Mouse (Mus musculus): ENCODE data around the gene Ano4. TPM values are rescaled to one million over a fixed set of nuclear protein-coding genes. Genes with fewer than 3 reads are reported as not detected.

The Ano4 gene
- polyA plus RNA-seq, 1 experiment from 2014 or later, result 2.0 TPM

DNA sequence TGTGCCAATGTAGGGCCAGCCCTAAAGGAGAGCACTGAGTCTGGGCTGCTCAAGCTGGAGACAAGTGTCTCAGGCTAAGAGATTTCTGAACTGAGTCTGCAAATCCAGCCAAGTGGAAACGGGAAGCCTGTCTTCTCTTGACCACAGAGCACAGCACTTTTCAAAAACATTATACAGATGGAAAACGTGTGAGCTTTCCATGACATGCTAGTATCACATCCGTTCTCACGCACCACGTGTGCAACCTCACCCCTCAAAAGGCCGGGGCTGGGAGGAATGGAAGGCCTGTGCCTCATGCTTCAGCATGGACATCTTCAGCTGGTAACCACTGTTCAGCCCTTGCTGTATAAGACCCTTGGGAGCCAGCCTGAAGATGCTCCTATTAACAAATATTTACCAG lies 230.2 kb downstream of the Ano4 start:
- ATAC-seq (replicated peaks; ENCODE audit: low FRiP score, low read depth) (no peak), DNase-seq (ENCODE audit: low spot score) (no peak)
- WGBS, result 77% methylated on average over 6 of the region's 6 CpGs
- Histone ChIP-seq H3K27me3 (ENCODE audit: insufficient read depth, low read length) (no peaks in the 10 kb centered on the region), H3K4me1 (replicated peaks; ENCODE audit: insufficient read depth, low read length) (no peaks in the 10 kb centered on the region), H3K9me3 (replicated peaks; ENCODE audit: low read length) (no peaks in the 10 kb centered on the region), H3K4me3 (replicated peaks; ENCODE audit: low read depth, low read length) (no peak overlapping the region), H3K4me2 (ENCODE audit: low read length) (no peak overlapping the region), H3K27ac (no peak overlapping the region), H3K36me3 (ENCODE audit: insufficient read depth, low read length) (no peaks in the 10 kb centered on the region), H3K9ac (ENCODE audit: low read depth, low read length) (no peak overlapping the region)
- no peak for TF ChIP-seq CTCF (IDR thresholded peaks at IDR 0.05; ENCODE audit: low read depth)

DNA sequence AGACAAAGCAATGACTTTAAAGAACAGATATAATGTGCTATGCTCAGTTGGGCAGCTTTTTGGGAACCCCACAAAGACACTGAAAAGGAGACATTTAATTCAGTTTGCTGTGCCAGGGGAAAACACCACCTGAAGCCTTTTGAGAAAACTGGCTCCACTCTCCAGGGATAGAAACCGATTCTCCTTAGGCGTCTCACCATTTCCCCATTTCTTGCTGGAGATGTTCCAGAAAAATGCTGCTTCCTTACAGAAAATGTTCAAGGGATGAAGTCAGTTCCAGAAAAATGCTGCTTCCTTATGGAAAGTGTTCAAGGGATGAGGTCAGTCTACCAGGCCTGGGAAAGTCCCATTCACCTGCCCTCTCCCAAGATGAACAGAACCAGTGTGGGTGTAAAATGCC lies 233.1 kb downstream of the Ano4 start:
- no peaks in the 10 kb centered on the region for H3K4me1 ChIP-seq (replicated peaks; ENCODE audit: insufficient read depth, low read length)
- H3K9me3 ChIP-seq (replicated peaks; ENCODE audit: low read length), result no peaks in the 10 kb centered on the region
- ATAC-seq (replicated peaks; ENCODE audit: low FRiP score, low read depth) (no peak), DNase-seq (ENCODE audit: low spot score) (no peak)
- H3K4me3 ChIP-seq (replicated peaks; ENCODE audit: low read depth, low read length), result no peak overlapping the region
- H3K4me2 ChIP-seq (ENCODE audit: low read length), result no peak overlapping the region
- WGBS, result 74% methylated on average over 2 of the region's 2 CpGs
- no peak for TF ChIP-seq CTCF (IDR thresholded peaks at IDR 0.05; ENCODE audit: low read depth)
- no peak overlapping the region for H3K9ac ChIP-seq (ENCODE audit: low read depth, low read length)
- no peaks in the 10 kb centered on the region for H3K36me3 ChIP-seq (ENCODE audit: insufficient read depth, low read length)
- H3K27me3 ChIP-seq (ENCODE audit: insufficient read depth, low read length), result no peaks in the 10 kb centered on the region
- no peak overlapping the region for H3K27ac ChIP-seq

DNA sequence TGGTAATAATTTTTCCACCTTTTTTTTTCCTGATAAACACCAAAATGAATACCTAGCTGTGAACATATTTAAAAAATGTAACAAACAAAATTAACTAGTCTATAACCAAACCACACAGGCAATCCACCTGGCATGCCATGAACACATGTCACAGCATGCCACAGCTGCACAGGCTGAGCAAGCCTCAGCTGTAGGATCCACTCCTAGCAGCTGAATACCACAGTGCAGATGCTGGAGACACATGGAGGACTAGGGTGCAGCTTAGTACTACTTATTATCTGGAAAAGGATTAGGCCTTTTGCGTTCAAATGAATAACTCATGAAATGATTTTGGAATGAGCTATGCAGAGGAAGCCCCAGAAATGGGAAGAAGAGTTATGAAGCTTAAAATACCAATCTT lies 233.6 kb downstream of the Ano4 start:
- Histone ChIP-seq H3K4me2 (ENCODE audit: low read length) (no peak overlapping the region), H3K36me3 (ENCODE audit: insufficient read depth, low read length) (no peaks in the 10 kb centered on the region), H3K4me1 (replicated peaks; ENCODE audit: insufficient read depth, low read length) (no peaks in the 10 kb centered on the region), H3K9me3 (replicated peaks; ENCODE audit: low read length) (no peaks in the 10 kb centered on the region), H3K27me3 (ENCODE audit: insufficient read depth, low read length) (no peaks in the 10 kb centered on the region), H3K9ac (ENCODE audit: low read depth, low read length) (no peak overlapping the region), H3K4me3 (replicated peaks; ENCODE audit: low read depth, low read length) (no peak overlapping the region), H3K27ac (no peak overlapping the region)
- no peak for DNase-seq (ENCODE audit: low spot score)
- 96% methylated on average over 1 of the region's 1 CpGs for WGBS
- TF ChIP-seq CTCF (IDR thresholded peaks at IDR 0.05; ENCODE audit: low read depth), result no peak
- no peak for ATAC-seq (replicated peaks; ENCODE audit: low FRiP score, low read depth)

DNA sequence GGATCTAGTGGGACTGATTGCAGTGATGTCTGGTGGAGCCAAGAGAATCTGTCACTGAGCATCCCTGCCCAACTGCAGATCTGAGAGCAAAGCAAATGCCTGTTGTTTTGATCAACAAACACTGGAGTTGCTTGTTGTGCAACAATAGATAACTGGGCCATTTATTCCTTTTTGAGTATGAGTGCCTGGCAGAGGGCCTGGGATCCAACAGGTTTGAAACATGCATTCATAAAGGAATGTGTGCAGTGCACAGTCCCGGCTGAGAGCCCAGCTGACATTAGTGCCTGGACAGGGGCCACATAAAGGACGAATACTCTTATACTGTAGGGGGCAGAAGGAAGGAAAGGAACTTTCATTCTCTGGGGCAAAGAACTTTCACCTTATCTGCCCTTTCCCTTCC lies 241.0 kb downstream of the Ano4 start:
- no peak for ATAC-seq (replicated peaks; ENCODE audit: low FRiP score, low read depth)
- H3K4me2 ChIP-seq (ENCODE audit: low read length), result no peak overlapping the region
- no peak overlapping the region for H3K9ac ChIP-seq (ENCODE audit: low read depth, low read length)
- H3K27ac ChIP-seq, result no peak overlapping the region
- TF ChIP-seq CTCF (IDR thresholded peaks at IDR 0.05; ENCODE audit: low read depth), result no peak
- H3K4me3 ChIP-seq (replicated peaks; ENCODE audit: low read depth, low read length), result no peak overlapping the region
- DNase-seq (ENCODE audit: low spot score), result no peak
- 59% methylated on average over 2 of the region's 2 CpGs for WGBS
- no peaks in the 10 kb centered on the region for H3K27me3 ChIP-seq (ENCODE audit: insufficient read depth, low read length)
- no peaks in the 10 kb centered on the region for H3K36me3 ChIP-seq (ENCODE audit: insufficient read depth, low read length)
- H3K4me1 ChIP-seq (replicated peaks; ENCODE audit: insufficient read depth, low read length), result no peaks in the 10 kb centered on the region
- H3K9me3 ChIP-seq (replicated peaks; ENCODE audit: low read length), result no peaks in the 10 kb centered on the region

DNA sequence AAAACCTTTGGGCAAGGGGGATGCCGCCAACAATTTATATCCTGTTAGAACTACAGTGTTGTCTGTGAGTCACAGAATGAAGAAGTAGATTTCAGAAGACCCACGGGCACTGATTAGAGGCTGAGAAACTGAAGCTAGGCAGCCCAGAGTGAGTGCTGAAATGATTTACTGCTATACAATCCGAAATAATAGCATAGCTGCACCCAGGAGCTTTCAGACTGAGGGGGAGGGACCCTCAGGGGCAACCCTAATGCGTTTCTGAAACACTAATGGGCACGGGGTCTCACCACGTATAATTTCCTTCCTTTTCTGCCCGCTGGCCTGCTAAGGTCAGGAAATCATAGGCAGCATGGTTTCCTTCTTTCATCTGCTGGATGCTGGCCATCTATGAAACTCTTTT lies 242.5 kb downstream of the Ano4 start:
- DNase-seq (ENCODE audit: low spot score) (no peak), ATAC-seq (replicated peaks; ENCODE audit: low FRiP score, low read depth) (no peak)
- H3K9ac ChIP-seq (ENCODE audit: low read depth, low read length), result no peak overlapping the region
- no peak overlapping the region for H3K27ac ChIP-seq
- no peak overlapping the region for H3K4me3 ChIP-seq (replicated peaks; ENCODE audit: low read depth, low read length)
- TF ChIP-seq CTCF (IDR thresholded peaks at IDR 0.05; ENCODE audit: low read depth), result no peak
- WGBS, result 20% methylated on average over 7 of the region's 7 CpGs
- no peaks in the 10 kb centered on the region for H3K27me3 ChIP-seq (ENCODE audit: insufficient read depth, low read length)
- no peak overlapping the region for H3K4me2 ChIP-seq (ENCODE audit: low read length)
- H3K9me3 ChIP-seq (replicated peaks; ENCODE audit: low read length), result no peaks in the 10 kb centered on the region
- H3K36me3 ChIP-seq (ENCODE audit: insufficient read depth, low read length), result no peaks in the 10 kb centered on the region
- no peaks in the 10 kb centered on the region for H3K4me1 ChIP-seq (replicated peaks; ENCODE audit: insufficient read depth, low read length)

DNA sequence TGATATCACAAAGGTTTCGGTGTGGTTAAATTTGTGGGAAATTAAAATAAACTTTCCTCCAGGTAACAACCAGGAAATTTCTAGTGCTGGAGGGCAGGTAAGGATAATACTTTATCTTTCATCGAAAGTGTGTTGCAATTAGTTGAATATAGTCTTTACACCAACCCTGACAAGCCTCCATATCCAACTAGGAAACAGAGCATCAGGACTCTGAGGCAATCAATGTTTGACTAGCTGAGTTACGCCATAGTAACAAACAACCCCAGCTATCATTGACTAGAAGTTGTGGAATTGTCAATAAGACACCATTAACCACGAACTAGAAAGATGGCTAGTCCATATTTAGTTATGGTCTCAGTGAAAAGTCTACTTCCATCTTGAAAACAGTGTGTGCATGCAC lies 246.4 kb downstream of the Ano4 start:
- Histone ChIP-seq H3K4me3 (replicated peaks; ENCODE audit: low read depth, low read length) (no peak overlapping the region), H3K9ac (ENCODE audit: low read depth, low read length) (no peak overlapping the region), H3K36me3 (ENCODE audit: insufficient read depth, low read length) (no peaks in the 10 kb centered on the region), H3K9me3 (replicated peaks; ENCODE audit: low read length) (no peaks in the 10 kb centered on the region), H3K4me2 (ENCODE audit: low read length) (no peak overlapping the region), H3K27ac (no peak overlapping the region), H3K27me3 (ENCODE audit: insufficient read depth, low read length) (no peaks in the 10 kb centered on the region), H3K4me1 (replicated peaks; ENCODE audit: insufficient read depth, low read length) (no peaks in the 10 kb centered on the region)
- no peak for DNase-seq (ENCODE audit: low spot score)
- no peak for ATAC-seq (replicated peaks; ENCODE audit: low FRiP score, low read depth)
- WGBS, result 75% methylated on average over 4 of the region's 4 CpGs
- TF ChIP-seq CTCF (IDR thresholded peaks at IDR 0.05; ENCODE audit: low read depth), result no peak

DNA sequence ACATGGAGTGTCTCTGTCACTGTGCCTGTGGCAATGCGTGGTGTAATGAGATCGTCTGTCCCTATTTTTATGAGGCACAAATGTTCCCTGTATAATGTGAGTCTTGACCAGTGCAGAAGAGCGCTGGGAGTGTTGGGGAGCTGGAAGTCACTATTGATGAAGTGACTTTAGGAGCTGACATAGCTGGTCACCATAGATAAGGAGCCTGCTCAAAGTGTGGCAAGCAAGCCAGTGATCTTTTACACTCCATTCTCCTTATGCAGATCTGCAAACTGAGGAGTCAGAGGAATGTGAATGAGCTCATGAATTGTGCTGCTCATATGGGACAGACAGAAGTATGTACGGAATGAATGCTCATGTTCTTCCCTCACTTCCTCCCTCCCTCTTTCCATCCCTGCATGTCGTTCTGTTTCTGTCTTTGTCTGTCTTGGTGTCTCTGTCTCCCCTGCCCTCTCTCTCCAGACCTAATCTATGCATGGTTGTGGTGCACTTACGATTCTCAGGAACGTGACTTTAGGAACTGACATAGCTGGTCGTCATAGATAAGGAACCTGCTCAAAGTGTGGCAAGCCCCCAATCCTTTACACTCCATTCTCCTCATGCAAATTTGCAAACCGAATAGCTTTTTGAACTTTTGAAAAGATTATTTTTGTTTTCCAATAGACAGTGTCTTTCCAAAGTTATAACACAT lies 252.1 kb downstream of the Ano4 start:
- 72% methylated on average over 9 of the region's 9 CpGs for WGBS
- Histone ChIP-seq H3K9me3 (replicated peaks; ENCODE audit: low read length) (no peaks in the 10 kb centered on the region), H3K4me2 (ENCODE audit: low read length) (no peak overlapping the region), H3K36me3 (ENCODE audit: insufficient read depth, low read length) (no peaks in the 10 kb centered on the region), H3K9ac (ENCODE audit: low read depth, low read length) (no peak overlapping the region), H3K27me3 (ENCODE audit: insufficient read depth, low read length) (no peaks in the 10 kb centered on the region), H3K4me3 (replicated peaks; ENCODE audit: low read depth, low read length) (no peak overlapping the region), H3K4me1 (replicated peaks; ENCODE audit: insufficient read depth, low read length) (no peaks in the 10 kb centered on the region), H3K27ac (no peak overlapping the region)
- no peak for TF ChIP-seq CTCF (IDR thresholded peaks at IDR 0.05; ENCODE audit: low read depth)
- DNase-seq (ENCODE audit: low spot score) (no peak), ATAC-seq (replicated peaks; ENCODE audit: low FRiP score, low read depth) (no peak)
